Mouse (Mus musculus) liver, postnatal 0 days (tissue): ENCODE measurements around the gene Dnm1.

Experiments used
- CTCF ChIP-seq: sonication (generic); IDR thresholded peaks from 2 replicates; pipeline ENCODE4 v1.5.1; 2016; ENCODE audit warnings: antibody characterized with exemption, low read depth
- EP300 ChIP-seq: IDR thresholded peaks from 2 replicates; pipeline ENCODE4 v1.6.1; 2016; ENCODE audit warnings: antibody characterized with exemption, low read depth, mild to moderate bottlenecking

- TF ChIP-seq CTCF (no peak), EP300 (no peak)
Measured at GRCm38 (mm10) chr2:32344598-32345321, 8.4 kb downstream of the Dnm1 start.
